Mouse (Mus musculus) erythroblast, embryonic 14.5 days (primary cell): Measurements from ENCODE around the gene Zbtb24.

Experiments used
- GATA1 ChIP-seq: IDR thresholded peaks from 2 replicates; pipeline ENCODE4 v1.6.1; 2012; ENCODE audit warnings: low read length, inconsistent platforms, mixed read lengths
- TAL1 ChIP-seq: IDR thresholded peaks from 3 replicates; pipeline ENCODE4 v1.6.1; 2012; ENCODE audit warnings: low read length, inconsistent platforms, mixed read lengths

- TF ChIP-seq GATA1 = no peak
- TF ChIP-seq TAL1 = no peak
Measured at GRCm38 (mm10) chr10:41448216-41448615, 2.0 kb upstream of the Zbtb24 start.
